Mouse (Mus musculus) testis, postnatal 14 days (tissue): ENCODE measurements at regions not wholly inside any gene's neighbourhood (a gene's known extent, or its start where the extent isn't known, plus 50 kb on each side); places are given as distances from the start of the nearest gene placed in this dataset.

Source experiments
- DNase-seq: peaks from one replicate; pipeline ENCODE4 v3.0.0; 2021; ENCODE audit warnings: low spot score

DNA sequence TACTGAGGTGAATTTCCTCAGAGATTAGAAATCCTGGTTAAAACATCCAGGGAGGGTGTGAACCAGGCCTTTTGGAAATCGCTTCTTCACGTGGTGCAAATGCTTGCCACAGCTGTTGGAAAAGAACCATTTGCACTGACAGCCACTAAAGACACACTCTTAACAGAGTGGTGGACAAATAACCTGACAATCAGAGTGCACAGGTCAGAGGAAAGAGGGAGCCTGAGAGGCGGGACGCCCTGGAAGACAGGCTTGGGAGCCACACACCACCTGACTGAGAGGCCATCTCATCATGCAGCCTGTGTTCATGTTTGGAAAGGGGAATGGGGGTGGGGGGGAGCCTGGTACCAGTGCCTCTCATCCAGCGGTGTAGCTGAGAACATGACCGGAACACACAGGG is 87.0 kb upstream of the Gm11983 start:
- no peak for DNase-seq

DNA sequence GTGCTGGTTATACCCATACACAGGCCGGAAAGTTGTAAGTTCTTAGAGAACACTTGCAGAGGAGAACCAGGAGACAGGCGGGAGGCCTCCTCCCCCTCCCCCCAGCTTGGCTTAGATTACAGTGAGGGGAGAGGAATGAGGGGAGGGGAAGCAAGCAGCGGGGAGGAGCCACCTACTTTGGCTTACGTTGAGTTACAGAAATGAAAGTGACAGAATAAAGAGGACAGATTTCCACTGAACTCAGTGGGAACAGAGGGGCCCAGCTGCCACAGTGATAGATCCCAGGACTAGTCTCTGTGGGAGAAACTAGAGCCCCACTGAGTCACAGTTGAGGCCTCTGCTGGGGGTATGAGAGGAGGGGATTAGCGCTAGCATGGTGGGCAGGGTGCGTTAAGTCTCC is 86.5 kb upstream of the Gm11983 start:
- DNase-seq, result no peak

DNA sequence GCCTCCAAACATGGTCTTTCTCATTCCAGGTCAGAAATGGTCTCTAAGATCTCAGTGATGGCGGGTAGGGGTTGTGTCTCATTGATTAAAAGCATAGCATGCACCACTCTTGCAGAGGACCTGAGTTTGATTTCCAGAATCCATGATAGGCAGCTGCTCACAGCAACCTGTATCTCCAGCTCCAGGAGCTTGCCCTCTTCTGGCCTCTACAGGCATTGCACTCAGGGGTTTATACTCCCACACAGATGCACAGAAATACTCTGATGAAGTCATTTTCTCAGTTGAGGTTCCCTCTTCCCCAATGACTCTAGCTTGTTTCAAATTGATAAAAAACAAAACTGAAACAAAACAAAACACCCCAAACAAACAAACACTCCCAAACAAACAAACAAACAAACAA is 81.1 kb upstream of the Gm11983 start:
- DNase-seq, result no peak

DNA sequence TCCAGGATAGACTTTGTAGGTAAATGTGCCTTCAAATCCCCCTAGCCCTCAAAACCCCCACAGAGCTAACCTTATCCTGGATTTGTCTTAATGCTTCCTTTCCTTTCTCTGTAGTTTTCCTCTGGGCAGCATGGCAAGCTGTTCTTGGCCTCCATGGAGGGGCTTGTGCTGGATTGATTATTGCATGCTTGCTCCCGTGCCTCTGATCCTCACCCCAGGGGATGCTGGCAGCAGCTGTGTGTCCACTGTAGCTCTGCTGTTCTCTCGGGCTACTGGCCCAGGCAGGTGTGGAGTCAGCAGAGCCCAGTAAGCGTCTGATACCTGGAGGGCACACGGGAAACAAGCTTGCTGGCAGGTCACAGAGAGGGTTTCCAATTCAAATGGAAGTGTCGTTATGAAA is 68.2 kb upstream of the Gm11983 start:
- no peak for DNase-seq

DNA sequence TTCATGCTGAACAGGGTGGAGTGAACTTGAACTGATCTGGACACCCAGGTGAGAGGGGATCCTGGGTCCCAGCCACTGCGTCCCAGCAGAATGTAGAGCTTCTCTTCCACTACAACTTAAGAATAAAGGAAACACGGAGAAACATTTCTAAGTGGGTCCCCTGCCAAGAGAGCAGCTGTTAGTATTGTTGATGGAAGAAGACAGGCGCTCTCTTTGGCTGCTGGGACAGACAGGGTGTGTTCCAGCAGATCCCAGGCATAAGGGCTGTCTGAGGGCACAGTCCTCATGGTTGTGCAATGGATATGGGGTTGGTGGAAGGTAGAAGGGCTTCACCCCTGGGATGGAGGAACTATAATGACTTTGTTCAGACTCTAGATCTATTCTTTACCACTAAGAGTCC is 65.5 kb upstream of the Gm11983 start:
- no peak for DNase-seq

DNA sequence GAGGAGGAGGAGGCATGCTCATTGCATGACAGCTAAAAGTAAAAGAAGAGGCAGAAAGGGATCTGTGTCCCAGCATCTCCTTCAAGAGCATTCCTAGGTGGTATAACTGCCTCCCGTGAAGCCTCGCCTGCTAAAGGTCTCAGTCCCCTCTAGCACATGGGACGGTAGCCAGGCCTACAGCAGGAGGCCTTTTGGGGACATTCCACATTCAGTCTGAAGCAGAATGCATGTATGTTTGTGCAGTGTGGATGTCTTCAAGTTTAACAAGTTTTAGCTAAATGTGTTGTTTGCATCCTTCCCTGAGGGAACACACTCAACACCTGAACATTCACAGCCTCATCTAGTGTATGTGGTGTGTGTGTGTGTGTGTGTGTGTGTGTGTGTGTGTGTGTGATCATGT is 64.8 kb upstream of the Gm11983 start:
- DNase-seq, result no peak

DNA sequence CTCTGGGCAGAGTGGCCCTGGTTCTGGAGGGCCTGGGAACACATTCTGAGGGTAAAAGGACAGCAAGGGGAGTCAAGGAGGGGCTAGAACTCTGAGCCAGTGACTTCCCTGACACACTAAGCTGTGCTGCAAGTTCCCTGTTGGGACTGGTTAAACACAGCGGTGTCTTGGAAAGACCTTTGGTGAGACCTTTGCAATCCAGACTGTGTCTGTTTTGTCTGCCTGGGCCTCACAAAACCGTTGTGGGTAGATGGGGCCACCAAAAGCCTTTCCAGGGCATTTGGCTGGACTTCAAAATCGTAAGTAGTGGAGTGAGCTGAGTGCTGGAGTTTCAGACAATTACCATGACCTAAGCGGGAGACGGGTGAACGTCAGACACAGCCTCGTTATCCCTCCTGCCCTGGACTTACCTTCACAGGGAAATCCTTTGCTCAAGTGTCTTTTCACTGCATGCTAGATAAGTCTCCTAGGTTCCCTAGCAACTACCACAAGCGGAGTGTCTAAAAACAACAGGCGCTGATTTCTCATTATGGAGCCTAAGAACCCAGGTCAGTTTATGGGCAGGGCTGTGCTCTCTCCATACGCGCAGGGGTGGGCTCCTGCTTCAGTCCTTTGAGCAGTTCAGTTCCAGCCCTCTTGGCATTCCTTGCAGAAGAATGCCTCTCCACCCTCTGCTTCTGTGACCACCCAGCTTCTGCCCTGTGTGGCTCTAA is 63.5 kb upstream of the Gm11983 start:
- no peak for DNase-seq

DNA sequence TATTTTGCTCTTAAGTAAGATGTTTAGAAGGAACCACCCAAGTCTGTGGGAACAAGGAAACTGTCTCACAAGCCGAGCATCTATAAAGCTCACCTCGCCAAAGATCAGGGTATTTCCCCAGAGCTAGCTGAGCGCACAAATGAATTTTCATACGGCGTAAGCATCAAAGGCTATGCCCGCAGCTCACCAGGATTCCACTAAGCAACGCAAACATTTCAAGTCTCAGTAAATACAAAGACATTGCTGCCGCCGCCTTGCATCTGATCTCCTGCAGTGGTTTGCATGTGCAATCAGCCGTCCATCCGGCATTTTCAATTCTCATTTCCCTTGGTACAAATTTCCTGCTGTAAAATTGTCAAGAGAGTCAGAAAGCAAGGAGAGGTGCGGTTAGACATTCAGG is 62.9 kb upstream of the Gm11983 start:
- DNase-seq, result no peak

DNA sequence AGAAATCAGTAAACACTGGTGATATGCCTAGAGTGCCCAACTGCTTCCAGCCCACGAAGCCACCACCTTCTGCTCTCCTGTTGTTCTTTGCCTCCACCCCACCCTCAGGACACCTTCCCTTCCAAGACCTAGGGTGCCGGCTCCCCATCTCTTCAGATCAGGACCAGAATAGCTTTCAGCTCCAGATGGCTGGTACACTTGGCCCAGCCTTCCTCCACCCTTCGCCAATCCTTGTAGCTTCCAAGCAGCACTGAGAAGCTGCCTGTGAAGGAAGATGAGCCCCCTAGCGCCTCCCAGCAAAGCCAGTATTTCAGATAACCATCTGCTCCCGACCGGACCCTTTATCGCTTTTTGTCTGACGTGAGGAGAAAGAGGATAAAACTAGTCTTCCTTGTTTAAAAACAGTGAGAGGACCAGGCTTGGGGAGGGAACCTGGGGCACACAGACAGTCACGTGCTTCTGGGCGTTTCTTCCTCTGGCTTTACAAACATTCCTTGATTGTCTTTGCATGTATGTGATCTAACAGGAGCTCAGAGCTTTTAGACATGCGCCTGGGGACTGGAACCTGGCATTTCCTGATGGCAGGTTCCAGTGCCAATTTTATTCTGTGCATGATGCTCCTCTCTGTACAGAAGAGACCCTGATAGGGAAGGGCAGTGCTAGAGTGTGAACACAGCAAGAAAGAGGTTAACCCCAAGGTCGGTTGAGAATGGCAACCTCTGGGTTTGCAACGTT is 62.0 kb upstream of the Gm11983 start:
- no peak for DNase-seq

DNA sequence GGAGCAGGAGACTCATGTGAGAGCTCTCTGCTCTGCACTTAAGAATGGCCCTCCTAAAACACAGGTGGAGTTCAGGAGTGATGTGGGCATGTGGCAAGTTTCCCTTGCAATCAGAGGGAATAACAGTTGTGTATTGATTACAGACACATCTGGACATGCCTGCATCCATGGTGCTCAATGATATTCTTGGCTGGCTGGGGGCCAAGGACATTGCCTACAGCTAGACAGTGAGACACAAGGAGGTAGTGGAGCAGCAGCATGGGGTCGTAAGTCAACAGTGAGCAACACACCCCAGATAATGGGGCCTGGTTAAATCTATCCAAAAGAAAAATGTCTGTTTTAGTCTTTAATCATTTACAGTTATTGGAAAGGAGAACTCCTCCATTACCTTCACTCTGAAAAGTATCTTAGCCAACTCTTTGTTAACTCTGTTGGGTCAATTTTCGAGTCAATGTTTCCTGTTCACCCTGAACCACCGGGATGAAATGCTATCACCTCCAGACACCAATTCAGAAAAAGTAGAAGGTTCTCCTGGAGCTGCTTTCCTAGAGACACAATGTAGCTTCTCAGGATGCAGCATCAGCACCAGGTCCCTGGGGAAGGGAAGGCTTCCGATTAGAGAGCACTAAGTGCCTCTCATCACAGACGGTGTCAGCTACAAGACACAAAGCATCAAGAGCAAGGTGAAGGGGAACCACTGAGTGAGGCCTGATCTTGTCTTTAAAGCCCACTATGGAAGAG is 61.1 kb upstream of the Gm11983 start:
- DNase-seq, result no peak

DNA sequence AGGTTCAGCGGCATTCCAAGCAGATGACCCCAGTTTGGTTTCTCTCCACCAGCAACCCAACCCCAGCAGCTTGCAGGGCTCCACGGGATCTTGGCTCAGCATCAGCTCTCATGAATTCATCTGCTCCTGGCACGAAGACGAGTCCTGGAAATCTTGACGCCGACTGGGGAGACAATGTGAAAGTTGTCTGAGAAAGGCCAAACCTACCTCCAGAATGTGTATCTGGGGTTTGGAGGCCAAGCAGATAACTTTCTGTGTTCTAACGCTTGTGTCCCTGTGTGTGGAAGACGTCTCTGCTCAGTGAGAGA is 58.3 kb upstream of the Gm11983 start:
- peak; percentile 12 for DNase-seq

DNA sequence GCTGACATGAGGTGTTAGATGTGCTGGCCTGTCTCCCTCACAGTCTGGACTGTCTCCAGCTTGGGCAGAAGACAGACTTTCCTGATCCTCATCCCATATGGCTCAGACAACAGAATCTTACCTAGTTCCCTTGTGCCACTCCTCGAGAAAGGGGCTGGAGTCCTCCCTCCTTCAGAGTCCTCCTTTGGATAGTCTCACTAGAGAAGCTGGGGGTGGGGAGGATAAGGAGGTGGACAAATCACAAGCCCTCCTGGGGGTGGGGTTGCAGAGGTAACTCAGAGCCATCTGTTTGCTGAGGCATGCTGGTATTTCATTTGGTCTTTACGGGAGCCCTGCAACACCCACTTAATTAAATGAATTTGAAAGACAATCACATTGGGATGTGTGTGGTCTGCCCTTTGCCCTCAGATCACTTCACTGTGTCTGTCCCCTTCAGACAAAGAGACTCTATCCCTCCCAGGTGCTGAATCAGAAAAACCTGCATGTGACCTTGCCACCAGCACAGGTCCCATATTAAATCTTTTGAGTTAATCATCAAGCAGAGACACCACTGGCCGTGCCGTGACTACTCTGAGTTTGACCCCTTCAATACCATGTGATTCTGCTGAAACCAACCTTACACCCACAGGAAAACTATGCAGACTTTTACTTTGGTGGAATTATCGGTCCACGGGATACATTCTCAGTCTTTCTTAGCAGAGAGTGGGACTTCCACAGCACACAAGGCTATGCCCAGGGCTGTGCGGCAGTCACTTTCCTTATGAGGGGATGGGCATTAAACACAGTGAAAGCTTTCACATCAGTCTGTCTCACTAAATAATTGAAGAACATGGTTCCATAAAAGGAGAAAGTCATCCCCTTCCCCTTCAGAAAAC is 57.7 kb upstream of the Gm11983 start:
- no peak for DNase-seq

DNA sequence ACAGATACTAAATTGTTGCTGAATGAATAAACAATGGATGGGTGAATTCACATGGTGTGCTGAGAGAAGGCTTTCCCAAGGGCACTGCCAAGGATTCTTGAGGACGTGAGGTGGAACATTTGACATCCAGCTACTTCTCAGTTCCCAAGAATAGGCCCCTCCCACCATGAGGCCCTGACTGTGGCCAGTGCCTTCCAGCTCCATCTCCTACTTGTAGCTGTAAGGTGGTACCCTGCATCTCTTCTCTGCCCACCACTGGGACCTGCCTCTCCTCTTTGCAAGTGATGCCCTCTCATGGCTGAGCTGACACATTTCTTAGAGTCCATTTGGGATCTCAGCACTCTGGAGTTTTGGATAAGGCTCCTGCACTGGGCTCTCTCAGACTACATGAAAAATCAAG is 56.3 kb upstream of the Gm11983 start:
- DNase-seq, result no peak

DNA sequence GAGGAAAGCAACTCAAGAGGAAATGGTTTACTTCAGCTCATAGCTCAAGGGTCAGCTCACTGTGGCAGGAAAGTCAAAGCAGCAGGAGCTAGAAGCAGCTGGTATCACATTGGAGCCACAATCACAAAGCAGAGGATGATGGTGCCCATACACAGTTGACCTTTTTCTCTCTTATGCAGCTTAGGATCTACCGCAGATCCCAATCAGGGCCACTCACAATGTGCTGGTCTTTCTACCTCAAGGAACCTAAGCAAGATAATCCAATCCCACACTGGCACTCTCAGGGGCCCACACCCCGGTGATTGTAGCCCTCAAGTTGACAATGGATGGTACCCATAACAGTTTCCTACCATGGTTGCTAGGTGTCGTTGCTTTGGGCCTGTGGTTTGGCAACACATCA is 55.6 kb upstream of the Gm11983 start:
- no peak for DNase-seq

DNA sequence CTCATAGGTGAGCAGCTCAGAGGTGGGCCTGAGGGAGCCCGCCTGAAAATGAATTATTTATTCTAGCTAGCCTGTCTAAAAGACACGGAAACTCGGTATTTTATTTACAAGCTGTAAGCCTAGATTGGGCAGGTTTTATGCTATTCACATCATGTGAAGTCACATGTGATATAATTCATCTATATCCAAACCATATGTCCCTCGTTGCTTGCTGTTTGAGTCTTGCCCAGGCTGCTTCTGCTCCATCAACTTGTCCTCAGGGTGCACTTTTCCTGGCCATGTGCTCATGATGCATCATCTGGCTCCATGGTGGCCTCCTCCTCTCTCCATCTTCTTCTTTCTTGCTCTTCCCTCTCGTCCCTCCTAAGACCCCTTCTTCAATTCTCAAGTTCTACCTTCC is 53.0 kb upstream of the Gm11983 start:
- no peak for DNase-seq

DNA sequence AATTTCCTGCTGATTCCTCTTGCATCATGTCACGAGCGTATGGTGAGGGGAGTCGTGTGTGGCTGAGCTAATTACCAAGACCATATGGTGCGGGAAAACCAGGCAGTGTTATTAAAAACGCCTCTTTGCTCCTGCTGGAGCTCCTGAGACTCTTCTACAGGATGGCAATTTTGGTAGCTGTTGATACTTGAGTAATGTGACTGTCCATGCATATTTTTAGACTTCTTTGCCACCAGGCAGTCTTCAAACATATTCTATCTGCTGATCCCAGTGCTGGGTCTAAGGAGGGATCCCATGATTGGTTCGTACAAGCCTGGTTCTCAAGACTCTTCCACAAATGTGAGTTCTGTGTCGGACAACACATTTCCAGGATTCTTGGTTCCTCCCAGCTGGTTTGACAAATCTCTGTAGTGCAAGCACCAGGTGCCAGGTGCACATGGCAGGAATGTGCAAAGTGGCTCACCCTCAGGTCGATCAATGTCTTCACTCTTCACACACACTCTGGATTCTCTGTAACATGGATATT is 52.3 kb upstream of the Gm11983 start:
- no peak for DNase-seq

DNA sequence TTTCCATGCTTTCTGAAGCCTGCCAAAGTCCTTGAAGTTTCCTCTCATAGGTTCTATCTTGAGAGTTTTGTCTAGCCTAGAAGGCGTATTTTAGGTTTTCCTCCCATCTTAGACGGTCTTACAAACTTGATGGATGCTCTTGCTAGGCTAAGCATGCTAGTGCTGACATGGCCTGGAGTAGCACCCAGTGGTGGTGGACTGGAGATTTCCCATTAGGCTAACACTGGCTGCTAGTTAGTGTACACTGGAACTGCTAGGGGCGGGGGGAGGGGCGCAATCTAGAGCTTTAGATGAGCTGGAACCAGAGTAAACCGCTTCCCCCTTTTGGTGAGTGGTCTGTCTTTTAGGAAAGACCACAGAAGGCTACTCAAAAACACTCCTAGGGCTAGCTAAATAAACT is 51.7 kb upstream of the Gm11983 start:
- no peak for DNase-seq
